Mouse (Mus musculus): ENCODE data around the gene Ttc8. TPM values are rescaled to one million over a fixed set of nuclear protein-coding genes. Genes with fewer than 3 reads are reported as not detected.

The Ttc8 gene
- total RNA-seq, 2 experiments from 2014 or later, result 40.2 to 42.7 TPM

DNA sequence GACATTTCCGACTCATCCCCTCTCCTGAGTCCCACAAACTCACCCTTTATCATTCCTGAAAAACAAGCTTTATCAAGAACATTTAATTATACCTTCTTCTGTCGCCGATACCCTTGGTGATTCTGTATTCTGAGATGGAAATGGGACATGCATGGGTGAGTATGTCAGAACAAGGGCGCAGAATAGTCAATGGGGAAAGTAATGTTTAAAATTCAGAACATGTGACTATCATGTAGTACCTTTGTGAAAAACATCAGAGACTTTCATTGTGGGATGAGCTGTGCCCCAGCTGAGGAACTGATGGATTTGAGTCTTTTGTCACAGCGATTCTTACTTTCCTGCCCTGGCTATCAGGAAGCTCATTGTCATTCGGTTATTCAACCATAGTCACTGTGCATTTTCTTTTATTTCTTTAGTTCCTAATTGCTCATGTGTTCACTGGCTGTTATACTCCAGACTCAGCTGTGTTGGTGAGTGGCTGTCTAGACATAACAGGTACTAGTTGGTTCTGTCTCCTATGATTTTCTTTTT is 104.1 kb downstream of the Ttc8 start:
- no peak for DNase-seq (ENCODE audit: low spot score in 2 of 2)

DNA sequence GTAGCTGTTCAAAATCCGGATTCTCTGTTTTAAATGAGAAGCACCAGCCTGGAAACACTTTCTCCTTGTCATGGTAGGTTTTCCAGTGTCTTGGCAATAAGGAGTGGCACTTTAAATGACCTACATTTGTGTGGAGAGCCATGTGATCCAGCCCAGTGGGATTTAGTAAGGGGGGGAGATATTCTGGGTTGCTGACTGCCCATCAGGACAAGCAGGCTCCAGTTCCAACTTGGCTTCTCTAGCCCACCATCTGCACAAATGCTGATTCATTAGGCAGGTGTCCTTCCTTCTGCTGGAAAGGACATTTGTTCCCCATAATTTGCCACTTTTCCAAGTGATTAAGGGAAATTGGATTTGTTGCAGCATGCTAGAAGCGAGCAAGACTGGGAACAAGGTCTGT is 105.9 kb downstream of the Ttc8 start:
- DNase-seq (ENCODE audit: low spot score in 2 of 2), result no peak

- DNase-seq (ENCODE audit: low spot score in 2 of 2), result peak in 1 of 2 experiments; percentile 18
These were observed 108.3 kb downstream of the Ttc8 start for GRCm38 (mm10) chr12:99028665-99029064.

- DNase-seq (ENCODE audit: low spot score in 2 of 2), result no peak
These were observed 109.6 kb downstream of the Ttc8 start for GRCm38 (mm10) chr12:99030022-99030421.

Other genes starting within 250 kb of the Ttc8 start
- gene Ptpn21, start 183.2 kb upstream of the Ttc8 start, total RNA-seq (2021), result 1 to 10 TPM; 7.8 to 8.4 TPM
- gene Zc3h14, start 173.6 kb upstream of the Ttc8 start, total RNA-seq (2021), result 10 to 100 TPM; 96.0 to 97.4 TPM
- 10 to 100 TPM; 70.2 to 70.4 TPM for gene Eml5, start 19.1 kb upstream of the Ttc8 start, total RNA-seq (2021)

All from left cerebral cortex, adult 18-20 months (tissue).